Mouse (Mus musculus): ENCODE results near the gene Odf3l1. TPM values are rescaled to one million over a fixed set of nuclear protein-coding genes. Genes with fewer than 3 reads are reported as not detected.
"Not testable (repeated sequence)": the region's sequence is repeated elsewhere in the genome, so short reads cannot be mapped to it uniquely, and the experiment has no call there.

Odf3l1 gene
- polyA plus RNA-seq (2015; fragmentation: Nextera tagmentation; extraction: Ambion mirVana): 0.49 and 0.73 TPM in 2 replicates

- ATAC-seq (ENCODE audit: extremely low read depth, insufficient number of reproducible peaks, low FRiP score, low TSS enrichment): no peak
- H3K9me3 ChIP-seq: no peaks in the 10 kb centered on the region
- no peaks in the 10 kb centered on the region for H3K36me3 ChIP-seq
- H3K4me2 ChIP-seq: peak within 1 kb of the TSS; percentile 80
- peak within 1 kb of the TSS; percentile 76 for H3K4me3 ChIP-seq
- H3K27me3 ChIP-seq (replicated peaks): peaks cover 27% of the 10 kb centered on the region
- peak within 1 kb of the TSS; percentile 92 for H3K9ac ChIP-seq
- peak within 1 kb of the TSS; percentile 94 for H3K27ac ChIP-seq (replicated peaks)
- 8% methylated on average over 3 of the region's 3 CpGs for WGBS
- peaks cover 77% of the 10 kb centered on the region for H3K4me1 ChIP-seq
Measured at GRCm38 (mm10) chr9:56864216-56864729, at the start of gene Odf3l1. Gene Odf3l1, minus strand, starts transcription at chr9:56864679.

- WGBS: 87% methylated on average over 9 of the region's 9 CpGs
- no peak for ATAC-seq (ENCODE audit: extremely low read depth, insufficient number of reproducible peaks, low FRiP score, low TSS enrichment)
Measured at GRCm38 (mm10) chr9:56913991-56914390, 49.5 kb upstream of the Odf3l1 start.

GRCm38 (mm10) chr9:56911017-56911416 is 46.5 kb upstream of the Odf3l1 start:
- Histone ChIP-seq H3K27ac (replicated peaks) (no peak overlapping the region), H3K36me3 (peaks cover 19% of the 10 kb centered on the region), H3K4me2 (no peak overlapping the region), H3K4me3 (no peak overlapping the region), H3K9ac (no peak overlapping the region), H3K9me3 (no peaks in the 10 kb centered on the region), H3K27me3 (replicated peaks) (no peaks in the 10 kb centered on the region), H3K4me1 (peaks cover 8% of the 10 kb centered on the region)
- no peak for ATAC-seq (ENCODE audit: extremely low read depth, insufficient number of reproducible peaks, low FRiP score, low TSS enrichment)
- WGBS: 45% methylated on average over 1 of the region's 1 CpGs

More at GRCm38 (mm10) chr9:56913991-56914390, 49.5 kb upstream of the Odf3l1 start:
- H3K4me2 ChIP-seq: no peak overlapping the region
- H3K9ac ChIP-seq: no peak overlapping the region
- no peak overlapping the region for H3K27ac ChIP-seq (replicated peaks)
- no peak overlapping the region for H3K4me3 ChIP-seq
- no peaks in the 10 kb centered on the region for H3K4me1 ChIP-seq
- no peaks in the 10 kb centered on the region for H3K9me3 ChIP-seq
- peaks cover 48% of the 10 kb centered on the region for H3K36me3 ChIP-seq
- no peaks in the 10 kb centered on the region for H3K27me3 ChIP-seq (replicated peaks)

DNA sequence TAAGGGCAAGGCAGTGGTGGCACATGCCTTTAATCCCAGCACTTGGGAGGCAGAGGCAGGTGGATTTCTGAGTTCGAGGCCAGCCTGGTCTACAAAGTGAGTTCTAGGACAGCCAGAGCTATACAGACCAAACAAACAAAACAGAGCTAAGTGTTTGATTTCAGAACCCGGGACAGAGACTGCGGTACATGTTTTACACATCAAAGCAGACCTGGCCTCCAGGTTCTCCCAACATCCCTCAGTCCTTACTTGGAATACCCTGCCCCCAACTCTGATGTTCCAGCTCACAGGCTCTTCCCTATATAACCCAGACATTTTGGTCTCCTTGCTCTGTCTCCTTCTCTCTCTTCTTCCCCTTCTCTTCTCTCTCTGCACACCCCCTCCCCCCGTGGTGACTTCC is 45.5 kb upstream of the Odf3l1 start:
- H3K36me3 ChIP-seq; H3K9me3 ChIP-seq; H3K4me3 ChIP-seq; H3K4me1 ChIP-seq; H3K4me2 ChIP-seq; H3K27ac ChIP-seq (replicated peaks); ATAC-seq (ENCODE audit: extremely low read depth, insufficient number of reproducible peaks, low FRiP score, low TSS enrichment); H3K27me3 ChIP-seq (replicated peaks); H3K9ac ChIP-seq: not testable (repeated sequence)
- WGBS: 40% methylated on average over 4 of the region's 4 CpGs

GRCm38 (mm10) chr9:56907549-56907948 is 43.1 kb upstream of the Odf3l1 start:
- H3K27ac ChIP-seq (replicated peaks): no peak overlapping the region
- peaks cover 8% of the 10 kb centered on the region for H3K4me1 ChIP-seq
- H3K4me3 ChIP-seq: no peak overlapping the region
- no peaks in the 10 kb centered on the region for H3K9me3 ChIP-seq
- no peaks in the 10 kb centered on the region for H3K27me3 ChIP-seq (replicated peaks)
- H3K36me3 ChIP-seq: no peaks in the 10 kb centered on the region
- 54% methylated on average over 9 of the region's 9 CpGs for WGBS
- 0 out of 2 replicates have a peak overlapping the region, but pooled peaks have one; percentile 17 for H3K9ac ChIP-seq
- no peak overlapping the region for H3K4me2 ChIP-seq
- no peak for ATAC-seq (ENCODE audit: extremely low read depth, insufficient number of reproducible peaks, low FRiP score, low TSS enrichment)

GRCm38 (mm10) chr9:56903662-56904061 is 39.2 kb upstream of the Odf3l1 start:
- H3K27ac ChIP-seq (replicated peaks): no peak overlapping the region
- H3K9me3 ChIP-seq: no peaks in the 10 kb centered on the region
- H3K4me1 ChIP-seq: peaks cover 23% of the 10 kb centered on the region
- no peak for ATAC-seq (ENCODE audit: extremely low read depth, insufficient number of reproducible peaks, low FRiP score, low TSS enrichment)
- H3K27me3 ChIP-seq (replicated peaks): no peaks in the 10 kb centered on the region
- H3K36me3 ChIP-seq: peaks cover 4% of the 10 kb centered on the region; the same call in 1 of the 2 replicates
- no peak overlapping the region for H3K4me2 ChIP-seq
- no peak overlapping the region for H3K9ac ChIP-seq
- no peak overlapping the region for H3K4me3 ChIP-seq
- 73% methylated on average over 3 of the region's 3 CpGs for WGBS

DNA sequence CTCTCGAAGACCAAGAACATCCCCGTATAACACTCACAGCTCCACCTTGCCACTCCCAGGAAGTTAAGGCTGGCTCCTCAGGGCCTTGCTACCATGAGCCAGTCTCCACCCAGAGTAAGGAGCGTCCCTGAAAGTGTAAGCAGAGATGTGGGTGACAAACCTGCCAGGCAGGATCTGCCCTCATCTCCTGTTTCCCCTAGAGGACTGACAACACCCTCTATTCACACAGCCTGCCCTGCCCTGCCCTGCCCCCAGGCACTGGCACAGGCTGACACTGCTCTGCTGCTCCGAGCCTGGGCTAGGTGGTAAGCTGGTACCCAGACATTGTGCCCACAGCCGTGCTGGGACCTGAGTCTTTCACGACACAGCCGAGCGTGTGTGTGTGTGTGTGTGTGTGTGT is 36.7 kb upstream of the Odf3l1 start:
- WGBS: 53% methylated on average over 8 of the region's 8 CpGs
- Histone ChIP-seq H3K4me2 (no peak overlapping the region), H3K36me3 (peaks cover 28% of the 10 kb centered on the region), H3K9ac (peak overlapping the region; percentile 44; the same call in 1 of the 2 replicates), H3K27ac (replicated peaks) (no peak overlapping the region), H3K27me3 (replicated peaks) (no peaks in the 10 kb centered on the region), H3K9me3 (no peaks in the 10 kb centered on the region), H3K4me1 (peaks cover 15% of the 10 kb centered on the region), H3K4me3 (no peak overlapping the region)
- ATAC-seq (ENCODE audit: extremely low read depth, insufficient number of reproducible peaks, low FRiP score, low TSS enrichment): no peak

GRCm38 (mm10) chr9:56900571-56900970 is 36.1 kb upstream of the Odf3l1 start:
- 18% methylated on average over 9 of the region's 9 CpGs for WGBS
- H3K36me3 ChIP-seq: peaks cover 30% of the 10 kb centered on the region
- H3K9ac ChIP-seq: peak overlapping the region; percentile 44; the same call in 1 of the 2 replicates
- ATAC-seq (ENCODE audit: extremely low read depth, insufficient number of reproducible peaks, low FRiP score, low TSS enrichment): no peak
- H3K4me2 ChIP-seq: no peak overlapping the region
- no peaks in the 10 kb centered on the region for H3K27me3 ChIP-seq (replicated peaks)
- H3K4me1 ChIP-seq: peaks cover 15% of the 10 kb centered on the region
- H3K4me3 ChIP-seq: no peak overlapping the region
- 0 out of 2 replicates have a peak overlapping the region, but pooled peaks have one; percentile 12 for H3K27ac ChIP-seq (replicated peaks)
- H3K9me3 ChIP-seq: no peaks in the 10 kb centered on the region

GRCm38 (mm10) chr9:56900060-56900459 is 35.6 kb upstream of the Odf3l1 start:
- Histone ChIP-seq H3K9ac (no peak overlapping the region), H3K9me3 (no peaks in the 10 kb centered on the region), H3K27me3 (replicated peaks) (no peaks in the 10 kb centered on the region), H3K36me3 (peaks cover 34% of the 10 kb centered on the region), H3K4me1 (peaks cover 15% of the 10 kb centered on the region), H3K4me3 (no peak overlapping the region), H3K4me2 (no peak overlapping the region), H3K27ac (replicated peaks) (no peak overlapping the region)
- no peak for ATAC-seq (ENCODE audit: extremely low read depth, insufficient number of reproducible peaks, low FRiP score, low TSS enrichment)

DNA sequence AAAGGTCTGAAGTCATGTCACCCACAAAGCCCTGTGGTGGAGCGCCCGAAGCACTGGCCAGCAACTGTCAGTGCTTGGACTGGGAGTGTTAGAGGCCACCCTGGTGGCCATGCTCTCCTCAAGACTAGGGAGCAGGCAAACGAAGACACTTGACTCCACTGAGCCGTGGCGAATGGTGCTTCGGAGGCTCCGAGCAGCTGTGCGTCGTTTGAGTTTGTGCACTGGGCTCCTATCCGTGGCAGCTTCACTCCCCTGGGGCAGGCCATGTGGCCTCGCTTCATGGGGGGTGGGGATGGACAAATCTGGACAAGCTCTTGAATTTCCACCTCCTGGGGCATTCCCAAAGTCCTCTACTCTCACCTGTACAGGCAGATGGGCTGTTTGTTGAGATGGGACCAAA is 34.9 kb upstream of the Odf3l1 start:
- H3K27ac ChIP-seq (replicated peaks): no peak overlapping the region
- H3K4me3 ChIP-seq: no peak overlapping the region
- peaks cover 17% of the 10 kb centered on the region for H3K4me1 ChIP-seq
- H3K27me3 ChIP-seq (replicated peaks): no peaks in the 10 kb centered on the region
- 74% methylated on average over 11 of the region's 11 CpGs for WGBS
- no peaks in the 10 kb centered on the region for H3K9me3 ChIP-seq
- no peak for ATAC-seq (ENCODE audit: extremely low read depth, insufficient number of reproducible peaks, low FRiP score, low TSS enrichment)
- peaks cover 40% of the 10 kb centered on the region for H3K36me3 ChIP-seq
- H3K9ac ChIP-seq: no peak overlapping the region
- no peak overlapping the region for H3K4me2 ChIP-seq

DNA sequence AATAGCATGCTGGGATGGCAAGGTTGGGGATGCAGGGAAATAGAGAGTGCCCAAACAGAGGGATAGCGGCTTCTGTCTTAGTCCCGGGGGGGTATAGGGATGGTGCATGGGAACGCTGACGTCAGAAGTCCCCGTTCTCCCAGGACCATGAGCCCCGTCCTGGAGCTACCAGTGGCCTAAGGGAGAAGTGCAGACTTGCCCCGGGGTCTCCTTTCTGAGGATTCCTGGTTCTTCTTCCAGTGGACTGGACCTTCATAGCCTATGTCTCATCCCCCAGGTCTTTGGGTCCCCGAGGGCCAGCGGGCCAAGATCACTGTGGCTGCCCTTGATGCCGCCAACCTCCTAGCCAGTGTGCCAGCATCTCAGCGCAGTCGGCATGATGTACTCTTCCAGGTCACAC is 32.3 kb upstream of the Odf3l1 start:
- Histone ChIP-seq H3K4me1 (peaks cover 38% of the 10 kb centered on the region), H3K4me2 (no peak overlapping the region), H3K27me3 (replicated peaks) (peaks cover 4% of the 10 kb centered on the region; the same call in 1 of the 2 replicates), H3K36me3 (peaks cover 59% of the 10 kb centered on the region), H3K4me3 (no peak overlapping the region), H3K9me3 (no peaks in the 10 kb centered on the region), H3K27ac (replicated peaks) (no peak overlapping the region), H3K9ac (no peak overlapping the region)
- ATAC-seq (ENCODE audit: extremely low read depth, insufficient number of reproducible peaks, low FRiP score, low TSS enrichment): no peak
- WGBS: 84% methylated on average over 12 of the region's 12 CpGs

GRCm38 (mm10) chr9:56894006-56894405 is 29.5 kb upstream of the Odf3l1 start:
- no peak overlapping the region for H3K4me2 ChIP-seq
- peaks cover 10% of the 10 kb centered on the region for H3K27me3 ChIP-seq (replicated peaks)
- no peak for ATAC-seq (ENCODE audit: extremely low read depth, insufficient number of reproducible peaks, low FRiP score, low TSS enrichment)
- no peak overlapping the region; the same call in 1 of the 2 replicates for H3K27ac ChIP-seq (replicated peaks)
- H3K9me3 ChIP-seq: no peaks in the 10 kb centered on the region
- WGBS: 14% methylated on average over 3 of the region's 3 CpGs
- H3K36me3 ChIP-seq: peaks cover 75% of the 10 kb centered on the region
- no peak overlapping the region for H3K4me3 ChIP-seq
- H3K9ac ChIP-seq: peak overlapping the region; percentile 74
- peaks cover 34% of the 10 kb centered on the region for H3K4me1 ChIP-seq
